Mouse (Mus musculus): ENCODE measurements around the gene Rapgef4.

DNA sequence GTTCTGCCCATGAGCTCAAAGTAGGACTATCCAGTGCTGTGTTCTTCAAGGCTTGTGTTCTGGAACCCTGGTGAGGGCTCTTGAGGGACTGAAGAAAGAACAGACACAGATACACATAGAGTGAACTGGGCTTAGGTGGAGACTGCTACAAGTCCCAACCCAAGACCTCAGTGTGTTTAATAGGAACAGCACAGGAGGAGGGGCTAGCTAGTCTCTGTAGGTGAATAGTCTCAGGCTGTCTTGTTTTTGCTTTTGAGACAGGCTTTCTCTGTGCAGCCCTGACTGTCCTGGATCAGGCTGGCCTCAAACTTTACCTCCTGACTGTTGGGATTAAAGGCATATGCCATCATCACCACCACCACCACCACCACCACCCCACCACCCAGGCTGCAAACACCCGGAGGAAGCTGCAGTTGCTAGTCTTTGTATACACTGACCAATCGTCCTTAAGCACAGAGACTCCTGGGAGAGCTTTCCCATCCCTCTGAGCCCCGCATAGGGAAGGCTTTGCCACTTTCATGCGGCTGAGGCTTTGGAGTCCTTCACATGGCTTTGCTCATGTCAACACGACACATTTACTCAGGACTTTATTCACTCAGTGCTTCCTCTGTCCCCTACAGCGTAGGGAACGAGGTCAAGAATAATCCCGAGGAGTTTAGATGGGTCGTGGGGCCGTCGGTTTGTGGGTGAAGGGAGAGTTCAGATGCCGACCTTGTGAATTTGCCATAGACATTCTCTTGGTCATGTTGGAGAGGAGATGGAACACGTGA, 22.9 kb downstream of the Rapgef4 start:
- TF ChIP-seq EP300 (optimal IDR thresholded peaks at IDR 0.05) (no peak), CTCF (IDR thresholded peaks at IDR 0.05; ENCODE audit: low read depth) (no peak)

All from stomach, postnatal 0 days (tissue).